Mouse (Mus musculus) erythroblast, embryonic 14.5 days (primary cell): ENCODE measurements around the gene Aldh1a2.

Experiments
- GATA1 ChIP-seq: IDR thresholded peaks from 2 replicates; pipeline ENCODE4 v1.6.1; 2012; ENCODE audit warnings: low read length, inconsistent platforms, mixed read lengths
- TAL1 ChIP-seq: IDR thresholded peaks from 3 replicates; pipeline ENCODE4 v1.6.1; 2012; ENCODE audit warnings: low read length, inconsistent platforms, mixed read lengths

- TF ChIP-seq TAL1 (no peak), GATA1 (no peak)
These were observed 106.3 kb downstream of the Aldh1a2 start for GRCm38 (mm10) chr9:71321871-71322270.
